Mouse (Mus musculus) embryonic fibroblast, embryonic 13.5 days (primary cell): Measurements from ENCODE around the gene Spsb4.

Experiments
- CTCF ChIP-seq: IDR thresholded peaks from 2 replicates; pipeline ENCODE4 v1.5.1; 2011; ENCODE audit warnings: mild to moderate bottlenecking, control low read depth, low read length, moderate library complexity, borderline replicate concordance; ENCODE audit not compliant: insufficient read depth
- POLR2A ChIP-seq: IDR thresholded peaks from 2 replicates; pipeline ENCODE4 v1.6.1; 2011; ENCODE audit warnings: low read depth, mild to moderate bottlenecking, control low read depth, low read length, moderate library complexity

DNA sequence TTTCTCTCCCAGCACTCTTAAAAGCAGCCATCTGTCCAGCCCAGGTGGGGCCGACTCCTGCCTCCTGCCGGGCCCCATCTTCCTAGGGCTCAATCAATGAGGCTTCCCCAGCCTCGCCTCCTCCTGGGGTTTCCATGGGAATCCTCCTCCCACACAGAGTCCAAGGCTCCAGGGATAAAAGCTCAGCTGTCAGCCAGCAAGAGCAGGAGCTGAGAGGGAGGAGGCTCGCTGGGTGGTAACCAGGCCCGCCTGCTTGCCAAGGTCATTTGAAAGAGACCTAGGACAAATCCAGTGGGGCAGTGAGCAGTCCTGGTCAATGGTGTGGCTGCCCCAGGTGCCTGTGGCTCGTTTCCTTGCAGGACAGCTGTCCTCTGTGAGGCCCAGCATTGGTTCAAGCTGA lies 5.5 kb downstream of the Spsb4 start:
- TF ChIP-seq CTCF: no peak
- no peak for TF ChIP-seq POLR2A
